Mouse (Mus musculus) kidney, postnatal 4 days (tissue): Measurements from ENCODE around the gene Arl14.
"Not testable (repeated sequence)": the region's sequence is repeated elsewhere in the genome, so short reads cannot be mapped to it uniquely, and the experiment has no call there.

Experiments
- DNase-seq, 2 experiments: peaks; one replicate each; pipeline ENCODE4 v3.0.0; 2021; ENCODE audit warnings: mixed read lengths in 2 of 2

Gene Arl14

GRCm38 (mm10) chr3:69214566-69214965, 7.7 kb upstream of the Arl14 start:
- DNase-seq = no peak

GRCm38 (mm10) chr3:69222502-69222900, 282 bp downstream of the Arl14 start:
- DNase-seq = no peak

DNA sequence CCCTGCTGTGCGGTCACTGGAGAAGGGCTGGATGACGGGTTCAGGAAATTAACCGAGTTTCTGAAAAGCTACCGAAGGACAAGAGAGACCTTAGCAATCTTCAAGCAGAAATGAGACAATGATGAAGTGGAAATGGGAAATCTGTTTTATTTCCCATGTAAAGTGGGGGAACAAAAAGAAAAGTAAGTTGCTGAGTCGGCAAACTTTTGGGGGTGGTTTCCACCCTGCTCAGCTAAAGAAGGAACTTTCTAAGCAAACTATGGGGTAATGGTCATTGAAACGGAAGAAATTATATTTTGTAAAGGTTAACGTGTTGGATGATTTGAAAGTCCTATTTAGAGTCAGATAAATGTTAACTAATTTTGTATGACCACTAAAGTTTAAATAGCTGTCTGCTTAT, 768 bp downstream of the Arl14 start:
- DNase-seq = no peak

DNA sequence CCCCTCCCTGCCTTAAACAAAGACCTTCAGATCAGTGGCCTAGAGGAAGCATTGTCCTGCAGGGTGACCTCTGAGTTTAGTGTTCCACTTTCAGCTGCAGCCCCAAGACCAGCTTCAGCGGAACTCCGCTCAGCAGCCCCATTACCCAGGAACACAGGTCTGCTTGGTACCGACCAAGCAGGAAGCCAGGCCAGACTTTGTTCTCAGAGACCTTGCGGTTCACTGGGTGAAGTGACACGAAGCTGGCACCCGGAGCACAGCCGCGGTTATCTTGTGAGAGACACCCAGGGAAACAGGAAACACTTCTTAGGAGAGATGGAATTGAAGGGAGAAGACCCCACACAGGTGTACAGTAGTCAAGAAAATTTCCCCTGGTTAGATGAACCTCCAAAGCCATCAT, 1.4 kb downstream of the Arl14 start:
- no peak for DNase-seq

DNA sequence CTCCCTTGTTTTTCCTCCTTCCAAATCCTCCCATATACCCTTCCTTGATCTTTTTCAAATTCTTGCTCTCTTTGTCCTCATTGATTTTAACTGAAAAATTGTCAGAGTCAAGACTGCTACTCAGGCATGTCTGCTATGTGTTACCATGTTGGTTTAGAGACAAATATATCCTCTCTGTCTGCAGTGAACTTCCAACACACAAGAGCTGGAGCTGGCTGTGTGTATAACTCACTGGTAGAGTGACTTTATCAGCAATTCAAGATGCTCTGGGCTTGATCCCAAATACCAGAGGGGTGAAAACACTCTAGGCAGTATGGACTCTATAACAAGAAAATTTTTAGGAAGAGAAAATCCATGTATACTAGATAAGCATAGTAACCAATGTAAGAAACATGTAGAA, 2.8 kb downstream of the Arl14 start:
- no peak for DNase-seq

- no peak for DNase-seq
Measured at GRCm38 (mm10) chr3:69226496-69226895, 4.3 kb downstream of the Arl14 start.

GRCm38 (mm10) chr3:69228002-69228401, 5.8 kb downstream of the Arl14 start:
- DNase-seq = no peak

GRCm38 (mm10) chr3:69231522-69232138, 9.4 kb downstream of the Arl14 start:
- no peak for DNase-seq

DNA sequence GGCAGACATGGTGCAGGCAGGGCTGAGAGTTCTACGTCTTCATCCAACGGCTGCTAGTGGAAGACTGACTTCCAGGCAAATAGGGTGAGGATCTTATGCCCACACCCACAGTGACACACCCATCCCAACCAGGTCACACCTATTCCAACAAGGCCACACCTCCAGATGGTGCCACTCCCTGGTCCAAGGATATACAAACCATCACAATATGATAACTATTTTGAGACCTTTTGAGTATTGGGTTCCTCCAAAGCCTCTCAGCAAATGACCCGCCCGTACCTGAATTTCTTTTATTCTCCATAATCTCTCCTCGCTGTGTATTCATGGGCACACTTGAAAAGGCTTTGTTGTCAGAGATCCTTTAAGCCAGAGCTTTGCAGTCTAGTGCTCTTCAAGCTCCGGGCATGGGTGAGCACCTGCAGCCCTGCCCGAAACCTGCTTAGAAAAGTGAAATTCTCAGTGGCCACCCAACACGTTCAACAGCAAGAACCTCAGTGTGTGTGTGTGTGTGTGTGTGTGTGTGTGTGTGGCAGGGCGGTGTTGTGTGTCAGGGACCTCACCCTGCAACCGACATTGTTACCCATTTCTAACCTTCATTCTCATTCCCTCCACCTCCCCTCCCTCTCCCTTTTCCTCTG, 11.5 kb downstream of the Arl14 start:
- not testable (repeated sequence) for DNase-seq

DNA sequence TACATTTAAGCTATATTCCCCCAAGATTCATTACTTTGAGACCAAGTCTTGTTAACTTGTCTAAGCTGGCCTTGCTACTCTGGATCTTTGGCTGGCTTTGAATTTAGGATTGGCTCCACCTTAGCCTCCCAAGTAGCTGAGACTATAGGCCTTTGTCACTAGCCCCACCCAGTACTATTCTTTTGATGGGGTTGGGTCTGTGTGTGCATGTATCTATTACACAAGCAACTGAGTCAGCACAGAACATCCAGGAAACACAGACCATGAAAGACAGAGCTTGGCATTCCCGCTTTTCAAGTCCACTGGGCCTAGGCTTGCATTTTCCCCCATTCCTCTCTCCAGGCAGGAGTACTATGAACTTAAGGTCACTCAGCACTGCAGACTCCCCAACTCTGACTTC, 12.3 kb downstream of the Arl14 start:
- DNase-seq = no peak

GRCm38 (mm10) chr3:69235806-69236205, 13.6 kb downstream of the Arl14 start:
- no peak for DNase-seq

GRCm38 (mm10) chr3:69236491-69236890, 14.3 kb downstream of the Arl14 start:
- DNase-seq = no peak

DNA sequence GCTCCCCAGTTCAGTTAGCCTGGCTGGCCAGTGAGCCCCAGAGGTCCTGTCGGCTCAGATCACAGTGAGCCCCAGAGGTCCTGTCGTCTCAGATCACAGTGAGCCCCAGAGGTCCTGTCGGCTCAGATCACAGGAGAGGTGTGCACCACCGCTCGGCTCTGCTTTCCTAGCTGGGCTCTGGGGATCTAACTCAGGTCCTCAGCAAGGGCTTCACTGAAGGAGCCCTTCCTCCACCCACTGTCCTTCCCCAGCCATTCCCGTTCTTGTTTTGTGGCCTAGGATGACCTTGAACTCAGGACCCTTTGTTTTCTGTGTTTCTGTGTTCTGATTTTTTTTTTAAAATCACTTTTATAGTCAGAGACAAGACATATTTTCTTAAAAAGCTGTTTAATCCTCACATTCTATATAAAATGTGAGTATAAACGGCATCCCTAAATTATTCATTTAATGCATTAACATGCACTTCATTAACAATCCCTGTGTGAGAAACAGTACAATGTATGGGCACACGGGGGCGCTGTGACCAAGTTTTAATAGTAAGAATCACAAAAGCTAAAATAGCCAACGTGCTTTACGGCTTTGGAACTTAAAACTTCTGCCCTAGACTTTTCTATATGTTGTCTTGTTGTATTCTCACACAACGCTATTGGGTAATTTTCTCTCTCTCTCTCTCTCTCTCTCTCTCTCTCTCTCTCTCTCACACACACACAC, 16.1 kb downstream of the Arl14 start:
- peak; percentile 79 to 80 for DNase-seq

DNA sequence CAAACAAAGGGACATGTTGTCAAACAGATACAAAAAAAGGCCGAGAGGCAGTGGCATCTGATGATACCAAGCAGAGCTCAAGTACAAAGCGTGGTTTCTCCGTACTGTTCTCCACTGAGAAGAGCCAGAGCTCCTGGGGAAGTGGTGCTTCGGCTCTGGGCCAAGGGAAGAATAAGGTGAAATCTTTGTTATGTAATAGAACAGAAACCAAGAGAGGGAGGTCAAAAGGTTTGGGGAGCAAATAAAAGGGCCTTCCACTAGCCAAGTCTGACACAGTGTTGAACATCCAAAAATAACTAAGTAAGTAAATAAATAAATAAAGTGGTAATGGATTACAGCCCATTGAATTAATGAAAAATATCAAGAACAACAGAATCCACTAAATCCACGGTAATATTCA, 17.0 kb downstream of the Arl14 start:
- no peak for DNase-seq

DNA sequence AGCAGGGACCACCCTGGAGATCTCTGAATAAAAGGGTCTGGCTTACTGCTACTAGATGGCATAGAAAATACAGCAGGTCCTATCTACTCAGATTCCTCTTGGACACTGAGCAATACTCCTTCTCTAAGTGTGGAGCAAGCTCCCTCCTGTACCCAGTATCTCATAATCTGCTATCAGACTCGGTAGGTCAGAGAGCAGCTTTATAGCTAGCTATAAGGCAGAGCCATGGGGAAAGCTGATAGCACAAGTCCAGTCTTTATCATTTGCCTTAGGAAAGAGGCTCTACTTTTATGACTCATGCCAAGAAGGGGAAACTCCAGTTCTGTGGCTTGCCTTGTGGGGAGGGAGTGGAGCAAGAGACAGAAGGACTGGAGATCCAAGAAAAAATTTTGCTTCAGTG, 18.8 kb downstream of the Arl14 start:
- no peak for DNase-seq

DNA sequence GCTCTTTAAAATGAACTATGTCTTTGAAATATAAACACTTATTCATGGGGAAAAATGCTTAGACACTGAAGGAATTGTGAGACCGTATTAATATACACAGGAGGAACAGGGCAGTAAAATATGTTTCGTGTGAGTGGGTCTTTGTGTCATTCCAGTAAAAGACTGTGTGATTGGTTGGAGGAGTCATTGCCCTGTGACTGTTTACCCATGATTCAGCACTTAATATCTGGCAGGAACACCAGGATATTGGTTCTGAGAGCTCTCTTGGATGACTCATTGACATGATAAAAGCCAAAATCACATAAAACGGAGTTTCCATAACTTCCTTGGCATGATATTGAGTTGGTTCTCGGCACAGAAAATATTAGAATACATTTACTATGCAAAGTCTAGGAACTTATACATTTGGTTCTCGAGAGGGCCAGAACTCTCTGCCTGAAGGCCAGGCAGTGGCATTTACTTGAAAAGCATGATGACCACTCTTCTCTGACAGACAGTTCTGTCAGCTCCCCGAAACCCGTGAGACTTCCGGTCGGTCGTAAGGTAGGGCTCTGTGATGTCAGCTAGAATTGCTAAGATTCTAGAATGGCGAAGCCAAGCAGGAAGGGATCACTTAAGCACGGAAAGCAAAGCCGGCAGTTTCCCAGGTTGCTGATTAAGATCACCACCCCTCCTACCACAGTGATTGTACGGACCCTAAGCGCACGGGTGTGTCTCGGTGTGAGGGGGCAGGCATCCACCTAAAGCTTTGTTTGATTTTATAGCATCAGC, 31.1 kb downstream of the Arl14 start:
- no peak for DNase-seq

GRCm38 (mm10) chr3:69254676-69255075, 32.5 kb downstream of the Arl14 start:
- DNase-seq = no peak

- peak; percentile 22 to 33 for DNase-seq
Measured at GRCm38 (mm10) chr3:69257049-69257699, 35.0 kb downstream of the Arl14 start.

DNA sequence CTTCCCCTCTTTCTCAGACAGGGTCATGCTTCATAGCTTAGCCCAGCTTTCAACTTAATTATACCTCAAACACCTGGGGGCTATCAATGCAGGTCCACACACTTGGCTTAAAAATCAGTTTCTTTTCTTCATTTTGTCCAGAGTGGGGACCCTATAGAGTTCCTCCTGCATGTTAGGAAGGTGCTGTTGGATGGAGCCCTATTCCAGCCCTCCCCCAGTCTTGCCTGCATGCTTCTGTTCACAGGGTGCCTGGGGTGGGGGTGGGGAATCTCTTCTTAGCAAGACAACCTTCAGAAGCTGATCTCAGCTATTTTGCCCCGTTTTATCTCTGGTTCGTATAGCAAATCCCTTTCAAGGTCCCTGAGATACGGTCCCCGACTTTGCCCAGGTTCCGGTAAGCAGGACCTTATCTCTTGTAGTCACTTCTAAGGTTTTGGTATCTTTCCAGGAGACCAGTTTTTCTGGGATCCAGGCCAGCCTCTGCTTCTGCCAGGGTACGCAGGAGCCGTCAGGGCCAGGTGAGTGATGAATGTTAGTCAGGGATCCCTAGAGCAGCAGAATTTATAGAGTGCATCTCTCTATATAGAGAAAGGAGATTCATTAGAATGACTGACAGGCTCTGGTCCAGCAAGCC, 40.9 kb downstream of the Arl14 start:
- DNase-seq = no peak

GRCm38 (mm10) chr3:69264299-69264698, 42.1 kb downstream of the Arl14 start:
- not testable (repeated sequence) for DNase-seq

DNA sequence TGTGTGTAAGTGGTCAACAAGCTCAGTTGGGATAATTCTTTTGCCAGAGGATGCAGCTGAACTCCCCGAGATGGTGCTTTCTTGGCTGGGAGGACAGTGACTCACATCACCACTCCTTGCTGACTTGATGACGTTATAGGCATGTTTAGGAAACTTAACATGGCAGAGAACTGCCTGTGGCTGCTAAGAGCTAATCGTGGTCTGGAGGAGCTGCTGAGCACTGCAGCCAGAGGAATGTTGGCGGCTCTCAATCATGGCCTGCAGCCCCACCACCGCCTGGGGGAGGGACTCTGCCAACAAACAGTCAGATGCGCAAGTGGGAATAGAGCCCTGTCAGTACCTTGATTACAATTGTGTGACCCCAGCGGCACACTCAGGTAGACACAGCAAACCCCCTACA, 49.6 kb downstream of the Arl14 start:
- DNase-seq = no peak
